Mouse (Mus musculus) C2C12 (cell line): ENCODE measurements at regions not wholly inside any gene's neighbourhood (a gene's known extent, or its start where the extent isn't known, plus 50 kb on each side); places are given as distances from the start of the nearest gene placed in this dataset.

Experiments
- CEBPB ChIP-seq: IDR thresholded peaks from one replicate; pipeline ENCODE4 v1.6.1; 2011; ENCODE audit warnings: low read depth, mild to moderate bottlenecking, control low read depth, moderate library complexity
- CTCF ChIP-seq: IDR thresholded peaks from one replicate; pipeline ENCODE4 v1.5.1; 2011; ENCODE audit not compliant: control insufficient read depth, insufficient read depth, insufficient read length
- FOSL1 ChIP-seq: IDR thresholded peaks from one replicate; pipeline ENCODE4 v1.8.0; 2011; ENCODE audit warnings: mild to moderate bottlenecking, low read length; ENCODE audit not compliant: poor library complexity, insufficient read depth, severe bottlenecking
- MAX ChIP-seq: IDR thresholded peaks from one replicate; pipeline ENCODE4 v1.6.1; 2011; ENCODE audit warnings: mild to moderate bottlenecking, control low read depth
- MYOD1 ChIP-seq: IDR thresholded peaks from one replicate; pipeline ENCODE4 v1.6.1; 2011; ENCODE audit warnings: low read depth; ENCODE audit not compliant: control insufficient read depth, insufficient read length
- MYOG ChIP-seq: IDR thresholded peaks from one replicate; pipeline ENCODE4 v1.6.1; 2011; ENCODE audit not compliant: control insufficient read depth, insufficient read length; ENCODE audit errors: extremely low read depth
- USF1 ChIP-seq: IDR thresholded peaks from one replicate; pipeline ENCODE4 v1.6.1; 2011; ENCODE audit warnings: low read depth, mild to moderate bottlenecking, control low read depth, moderate library complexity

DNA sequence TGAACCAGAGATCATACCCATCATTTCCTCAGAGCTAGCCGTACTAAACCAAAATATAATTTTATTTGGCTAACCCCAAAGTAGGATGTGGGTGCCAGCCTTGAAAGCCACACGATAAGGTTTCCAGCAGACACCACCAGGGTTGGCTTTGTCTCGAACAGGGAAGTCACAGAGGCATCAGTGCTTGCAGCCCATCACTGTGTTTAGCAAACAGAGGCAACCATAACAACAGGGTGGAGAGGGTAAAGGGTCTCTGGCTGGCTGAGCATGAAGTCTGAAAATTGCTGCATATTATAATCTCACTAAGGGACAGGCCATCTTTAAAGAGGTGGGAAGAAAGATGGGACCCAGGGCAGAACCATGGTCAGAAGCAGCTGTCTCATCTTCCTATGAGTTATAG lies 552.3 kb upstream of the Btbd3 start:
- no peak for TF ChIP-seq MAX
- no peak for TF ChIP-seq CTCF
- no peak for TF ChIP-seq USF1
- no peak for TF ChIP-seq MYOG
- TF ChIP-seq FOSL1, result no peak
- TF ChIP-seq MYOD1, result no peak
- TF ChIP-seq CEBPB, result no peak
